Mouse (Mus musculus) yolk sac, embryonic 10.5 days (tissue): ENCODE measurements around the gene Paqr6.

Experiments used
- DNase-seq: peaks from one replicate; pipeline ENCODE4 v3.0.0-alpha.2; 2017; ENCODE audit warnings: low spot score

Gene Paqr6

DNA sequence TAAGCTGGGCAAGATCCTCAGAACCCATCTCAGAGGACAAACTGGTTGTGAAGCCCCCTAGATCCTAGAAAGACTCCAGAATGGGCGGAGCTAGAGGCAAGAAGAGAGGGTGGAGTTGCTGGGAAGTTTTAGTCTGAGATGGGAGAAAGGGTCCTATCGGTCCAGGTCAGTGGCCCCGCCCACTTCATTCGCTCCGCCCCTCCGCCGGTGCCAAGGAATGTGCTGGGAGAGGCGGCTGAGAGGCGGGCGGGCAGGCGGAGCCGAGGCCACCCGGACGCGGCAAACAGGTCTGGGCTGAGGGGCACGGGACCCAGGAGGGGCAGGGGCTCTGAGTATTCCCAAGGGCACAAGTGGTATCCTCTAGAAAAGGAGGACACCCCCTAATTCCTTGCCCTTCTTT, at the start of gene Paqr6:
Gene Paqr6 (plus strand): TSS at position 248 of the 400 bp plus-strand sequence.
- peak; percentile 51 for DNase-seq

DNA sequence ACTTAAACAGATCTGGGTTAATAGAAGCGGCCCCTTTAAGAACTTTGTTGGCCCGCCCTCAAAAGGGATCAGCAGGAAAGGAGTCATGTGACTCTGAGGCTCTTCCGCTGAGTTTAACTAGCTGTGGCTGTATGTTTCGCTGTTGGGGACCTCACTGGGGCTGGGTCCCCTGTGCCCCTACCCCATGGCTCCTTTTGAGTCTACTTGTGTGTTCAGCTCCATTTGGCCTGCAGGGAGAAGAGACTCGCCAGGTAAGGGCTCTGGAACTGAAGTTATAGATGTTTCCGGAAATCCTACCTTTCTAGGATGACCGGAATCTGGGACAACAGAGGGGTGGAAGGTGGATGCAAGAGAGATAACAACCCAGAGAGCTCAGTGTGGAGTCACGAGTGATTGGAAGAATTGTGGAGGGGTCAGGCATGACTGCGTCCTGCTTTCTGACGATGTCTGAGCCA, 39.4 kb upstream of the Paqr6 start, which contains the start of gene Glmp:
Gene Glmp (plus strand): TSS at position 73 of the 455 bp plus-strand sequence.
- peak; percentile 69 for DNase-seq

DNA sequence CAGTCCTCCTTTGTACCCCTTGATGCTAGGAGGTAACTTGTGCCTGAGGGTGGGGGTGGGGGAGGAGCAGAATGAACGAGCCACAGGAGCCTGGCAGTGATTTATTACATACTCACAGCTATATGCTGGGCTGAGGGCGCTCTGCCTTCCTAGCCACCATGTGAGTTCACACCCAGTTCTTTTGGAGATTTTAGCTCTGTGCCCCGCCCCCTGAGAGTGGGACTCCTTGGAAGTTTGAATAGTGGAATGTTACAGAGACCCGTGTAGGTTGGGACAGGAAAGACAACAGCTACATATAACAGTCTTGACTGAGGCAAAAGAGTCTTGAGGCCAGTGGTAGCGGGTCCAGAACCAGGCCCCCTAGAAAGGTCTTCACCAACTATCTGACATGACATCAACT, 35.4 kb upstream of the Paqr6 start:
- no peak for DNase-seq

DNA sequence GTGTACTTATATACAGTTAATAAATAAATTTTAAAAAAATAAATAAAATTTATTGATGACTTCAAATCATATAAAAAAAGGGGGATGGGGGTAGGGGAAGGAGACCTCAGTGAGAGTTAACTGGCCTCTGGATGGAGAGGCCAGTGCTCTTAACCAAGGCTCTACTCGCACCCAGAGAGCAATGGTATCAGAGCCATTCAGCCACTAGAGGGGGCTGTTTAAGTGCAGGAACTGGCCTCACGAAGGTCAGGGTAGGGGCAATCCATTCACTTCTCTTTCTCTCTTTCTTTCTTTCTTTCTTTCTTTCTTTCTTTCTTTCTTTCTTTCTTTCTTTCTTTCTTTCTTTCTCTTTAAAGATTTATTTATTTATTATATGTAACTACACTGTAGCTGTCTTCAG, 33.1 kb upstream of the Paqr6 start:
- DNase-seq = peak; percentile 21

DNA sequence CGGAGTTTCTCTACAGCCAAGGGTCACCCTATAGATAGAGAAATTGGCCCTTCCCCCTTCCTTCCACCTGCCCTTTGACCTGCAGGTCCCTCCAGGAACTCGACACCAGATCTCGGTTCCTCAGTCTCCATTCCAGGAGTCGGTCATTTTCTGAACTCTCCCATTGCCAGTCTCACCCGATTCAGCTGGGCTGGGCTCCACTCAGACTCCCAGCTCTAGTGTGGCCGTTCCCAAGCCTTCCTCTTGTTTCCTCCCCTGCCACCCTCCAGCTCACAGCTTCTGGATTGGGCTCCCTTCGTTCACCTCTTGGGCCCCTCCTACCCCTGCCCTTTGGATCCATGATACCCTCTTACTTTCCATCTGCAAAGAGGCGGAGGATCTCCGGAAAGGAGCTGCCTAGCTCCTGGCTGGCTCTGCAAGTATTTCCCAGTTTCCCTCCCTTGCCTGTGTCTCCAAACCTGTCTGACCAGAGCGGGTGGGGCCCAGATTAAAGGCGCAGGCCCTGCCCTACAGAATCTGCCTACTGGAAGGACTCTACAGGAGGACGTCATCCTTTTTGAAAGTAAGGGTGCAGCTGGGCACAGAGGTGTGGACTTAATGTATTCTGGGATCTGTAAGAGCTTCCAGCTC, 30.2 kb upstream of the Paqr6 start:
- peak; percentile 84 for DNase-seq

DNA sequence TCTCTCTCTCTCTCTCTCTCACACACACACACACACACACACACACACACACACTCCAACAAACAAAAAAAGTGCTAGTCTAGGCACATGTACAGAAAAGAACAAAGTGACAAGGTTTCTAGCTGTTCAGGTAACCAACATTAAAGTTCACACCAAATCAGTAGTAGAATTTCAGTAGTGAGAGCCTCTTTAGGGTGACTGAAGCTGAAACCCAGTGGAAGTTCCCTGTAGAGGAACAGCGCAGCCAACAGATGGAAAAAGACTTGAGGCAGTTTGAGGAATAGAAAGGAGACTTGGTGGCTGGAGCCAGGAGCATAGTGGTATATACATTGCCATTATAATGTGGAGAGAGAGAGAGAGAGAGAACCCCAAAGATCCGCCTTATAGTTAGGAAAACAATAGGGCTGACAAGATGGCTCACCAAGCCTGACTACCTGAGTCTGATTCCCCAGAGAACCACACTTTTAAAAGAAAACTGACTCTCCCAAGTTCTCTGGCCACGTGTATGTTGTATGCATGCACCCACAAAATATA, 29.4 kb upstream of the Paqr6 start:
- DNase-seq = no peak

DNA sequence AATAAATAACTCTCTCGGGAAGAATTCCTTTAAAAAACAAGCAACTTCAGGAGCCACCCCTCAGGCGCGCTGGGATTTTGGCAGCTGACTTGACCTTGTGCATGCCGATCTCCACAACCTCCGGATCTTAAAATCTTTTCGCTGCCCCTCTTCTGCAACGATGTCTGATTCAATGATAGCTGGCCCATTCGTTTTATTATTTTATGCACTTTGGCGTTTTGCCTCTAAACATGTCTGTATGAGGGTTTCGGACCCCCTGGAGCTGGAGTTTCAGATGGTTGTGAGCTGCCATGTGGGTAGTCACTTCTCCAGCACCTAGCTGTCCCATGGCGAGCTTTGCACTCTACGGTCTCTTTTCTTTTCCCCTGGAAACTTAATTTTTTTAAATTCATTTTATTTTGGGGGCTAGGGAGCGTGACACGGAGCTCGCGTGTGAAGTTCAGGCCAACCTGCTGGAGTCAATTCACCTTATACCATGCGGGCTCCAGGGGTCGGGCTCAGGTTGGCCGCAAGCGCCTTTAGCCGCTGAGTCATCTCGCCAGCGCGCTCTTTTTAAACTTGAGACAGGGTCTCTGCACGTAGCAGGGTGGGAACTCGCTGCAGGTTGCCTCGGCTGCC, 28.8 kb upstream of the Paqr6 start:
- no peak for DNase-seq

DNA sequence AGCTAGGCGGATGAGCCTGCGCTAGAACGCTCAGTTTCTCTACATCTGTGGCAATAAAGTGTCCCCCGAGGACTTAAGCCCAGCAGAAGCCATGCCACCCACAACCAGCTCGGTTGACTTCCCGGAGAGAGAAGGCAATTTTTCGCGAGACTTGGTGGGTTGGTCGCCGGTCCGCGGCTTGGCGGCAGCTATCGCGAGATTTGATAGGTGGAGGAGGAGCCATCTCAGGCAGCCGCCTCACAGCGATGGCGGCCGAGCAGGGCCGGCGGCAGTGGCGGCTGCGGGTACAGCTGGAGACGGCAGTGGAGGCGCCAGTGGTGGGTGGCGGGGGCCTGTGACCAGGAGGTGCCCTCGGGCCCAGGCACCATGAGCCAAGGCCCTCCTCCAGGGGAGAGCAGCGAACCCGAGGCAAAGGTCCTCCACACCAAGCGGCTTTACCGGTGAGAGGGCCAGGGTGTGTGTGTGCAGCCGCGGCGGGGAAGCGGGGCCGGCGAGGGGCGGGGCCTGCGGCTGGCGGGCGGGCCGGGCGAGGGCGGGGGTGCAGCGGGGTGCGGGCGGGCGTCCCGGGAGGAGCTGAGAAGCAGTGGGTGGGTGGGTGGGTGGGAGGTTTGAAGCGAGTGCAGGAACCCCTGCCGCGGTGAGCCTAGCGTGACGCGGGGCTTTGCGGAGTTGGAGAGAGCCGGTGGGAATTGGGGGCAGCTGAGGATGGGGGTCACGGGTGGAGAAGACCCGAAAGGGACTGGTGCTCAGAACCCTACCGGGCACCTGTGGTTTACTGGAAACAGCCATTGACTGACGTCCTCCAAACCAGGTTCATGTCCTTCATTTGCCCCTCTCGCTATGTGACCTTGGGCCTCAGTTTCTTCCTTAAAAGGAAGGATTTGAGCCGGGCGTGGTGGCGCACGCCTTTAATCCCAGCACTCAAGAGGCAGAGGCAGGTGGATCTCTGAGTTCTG, 28.0 kb upstream of the Paqr6 start, which contains the start of the genes Tmem79 and Smg5:
Gene Tmem79 (minus strand): TSS at position 91 of the 956 bp plus-strand sequence.
Gene Smg5 (plus strand): TSS at position 203 of the 956 bp plus-strand sequence.
- peak; percentile 98 for DNase-seq

DNA sequence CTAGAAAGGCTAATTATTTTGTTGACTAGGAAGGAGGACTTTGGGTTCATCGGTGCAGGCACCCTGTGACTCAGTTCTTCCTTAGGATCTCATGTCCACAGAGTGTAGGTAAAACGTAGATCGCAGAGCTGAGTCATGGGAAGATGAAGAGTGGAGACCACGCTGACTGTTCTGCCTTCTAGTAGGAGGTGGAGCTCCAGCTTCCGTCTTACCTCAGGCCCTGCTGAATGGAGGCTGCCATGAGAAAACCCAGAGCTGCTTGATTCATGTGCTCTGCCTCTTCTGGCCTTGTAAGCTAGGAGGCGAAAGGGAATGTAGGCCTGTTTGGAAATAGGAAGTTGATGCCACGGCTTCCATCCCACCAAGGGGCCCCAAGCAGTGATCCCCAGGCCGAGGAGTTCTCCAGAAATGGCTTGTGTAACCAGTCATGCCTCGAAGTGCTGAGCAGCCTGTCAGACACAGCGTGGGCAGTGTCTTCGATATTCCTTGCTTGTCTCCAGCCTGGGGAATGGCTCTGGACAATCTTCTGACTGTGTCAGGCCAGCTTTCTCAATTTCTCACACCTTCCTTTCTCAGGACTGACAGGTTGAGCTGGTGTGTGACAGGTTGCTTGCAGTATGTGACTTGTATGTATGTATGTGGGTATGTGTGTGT, 26.9 kb upstream of the Paqr6 start:
- DNase-seq = peak; percentile 38

DNA sequence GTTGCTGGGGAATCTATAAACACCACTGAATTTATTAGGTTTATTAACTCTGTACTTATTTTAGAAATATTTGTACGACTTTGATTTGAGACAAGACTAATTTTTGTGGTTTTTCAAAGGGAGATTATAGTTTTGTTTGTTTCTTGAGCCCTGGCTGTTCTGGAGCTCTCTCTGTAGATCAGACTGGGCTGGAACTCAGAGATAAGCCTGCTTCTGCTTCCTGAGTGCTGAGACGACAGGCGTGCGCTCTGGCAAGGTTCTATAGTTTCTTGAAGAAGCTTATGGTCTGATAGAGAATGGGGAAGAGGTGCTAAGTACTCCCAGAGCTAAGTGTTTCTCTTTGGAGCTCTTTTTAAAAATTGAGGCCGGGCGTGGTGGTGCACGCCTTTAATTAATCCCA, 26.1 kb upstream of the Paqr6 start:
- DNase-seq = no peak

DNA sequence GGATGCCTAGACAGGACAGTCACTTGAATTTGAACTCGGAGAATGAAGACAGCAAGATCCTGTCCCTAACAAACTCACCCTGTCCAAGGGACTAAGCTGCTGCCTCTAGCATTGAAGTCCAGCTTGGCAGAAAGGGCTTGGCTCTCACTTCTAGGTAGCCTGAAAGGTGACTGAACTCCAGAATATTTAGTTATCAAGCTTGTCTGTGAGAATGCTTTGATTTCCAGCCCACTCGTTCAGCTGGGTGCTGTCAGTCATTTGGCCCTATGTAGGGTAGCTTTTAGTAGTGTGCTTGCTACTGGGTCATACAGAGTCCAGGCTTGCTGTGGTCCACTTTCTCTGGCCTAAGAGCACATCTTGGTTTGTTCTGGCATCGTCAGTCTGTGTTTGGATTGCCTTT, 25.4 kb upstream of the Paqr6 start:
- no peak for DNase-seq

DNA sequence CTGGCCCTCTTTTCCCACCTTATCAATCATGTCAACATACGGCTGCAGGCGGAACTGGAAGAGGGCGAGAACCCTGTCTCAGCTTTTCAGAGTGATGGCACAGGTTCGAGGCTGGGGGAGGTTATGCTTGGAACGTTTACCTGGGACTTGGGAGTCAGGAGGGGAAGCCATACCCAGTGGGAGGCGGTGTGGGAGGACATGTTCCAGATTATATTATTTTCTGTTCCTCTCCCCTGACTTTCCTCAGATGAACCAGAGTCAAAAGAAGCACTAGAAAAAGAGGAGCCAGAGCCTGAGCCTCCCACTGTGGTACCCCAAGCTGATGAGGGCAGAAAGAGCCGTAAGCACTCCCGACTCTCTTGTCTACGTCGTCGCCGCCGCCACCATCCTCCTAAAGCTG, 13.7 kb upstream of the Paqr6 start:
- no peak for DNase-seq

DNA sequence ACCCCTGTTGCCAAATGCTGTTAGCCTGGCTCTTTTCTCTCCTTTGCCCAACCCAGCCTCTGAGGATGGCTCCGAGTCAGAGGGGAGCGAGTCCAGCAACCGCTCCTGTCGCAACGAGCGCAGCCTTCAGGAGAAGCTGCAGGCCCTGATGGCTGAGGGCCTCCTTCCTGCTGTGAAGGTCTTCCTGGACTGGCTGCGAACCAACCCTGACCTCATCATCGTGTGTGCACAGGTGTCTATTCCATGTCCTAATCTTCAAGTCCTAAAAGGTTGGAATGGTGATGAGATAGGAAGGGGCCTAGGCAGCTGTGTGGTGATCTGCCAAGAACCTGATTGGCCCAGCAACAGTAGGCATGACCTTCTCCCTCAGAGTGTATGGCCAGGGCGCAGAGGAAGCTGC, 11.5 kb upstream of the Paqr6 start:
- DNase-seq = no peak

DNA sequence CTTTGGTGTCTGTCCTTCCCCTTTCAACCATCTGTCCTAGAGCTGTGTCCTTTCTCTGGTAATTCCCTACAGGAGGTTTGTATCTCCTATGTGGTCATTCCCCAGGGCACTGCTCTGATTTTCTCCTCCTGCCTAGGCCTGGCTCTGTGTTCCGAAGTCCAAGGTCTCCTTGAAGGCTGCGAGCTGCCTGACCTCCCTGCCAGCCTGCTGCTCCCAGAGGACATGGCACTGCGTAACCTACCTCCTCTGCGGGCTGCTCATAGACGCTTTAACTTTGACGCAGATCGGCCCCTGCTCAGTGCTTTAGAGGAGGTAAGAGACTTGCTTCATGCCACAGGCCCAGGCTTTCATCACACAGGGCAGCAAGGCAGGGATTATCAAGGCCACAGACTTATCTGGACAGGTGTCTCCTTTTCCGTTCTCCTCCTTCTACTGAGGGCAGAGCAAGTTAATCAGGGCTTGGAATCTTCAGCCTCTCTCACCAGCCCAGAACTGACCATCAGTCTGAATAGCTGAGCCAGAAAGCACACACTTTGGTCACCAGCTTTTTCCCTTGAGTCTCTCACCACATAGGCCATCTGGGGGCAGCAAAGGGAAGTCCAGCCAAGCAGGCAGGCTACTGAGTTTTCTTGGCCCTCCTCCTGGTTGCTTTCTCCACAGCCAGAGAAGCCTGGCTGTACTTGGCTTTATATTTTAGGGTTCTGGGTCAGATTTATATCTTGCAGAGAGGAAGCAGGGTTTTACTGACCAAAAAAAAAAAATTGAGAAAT, 9.8 kb upstream of the Paqr6 start:
- DNase-seq = no peak

DNA sequence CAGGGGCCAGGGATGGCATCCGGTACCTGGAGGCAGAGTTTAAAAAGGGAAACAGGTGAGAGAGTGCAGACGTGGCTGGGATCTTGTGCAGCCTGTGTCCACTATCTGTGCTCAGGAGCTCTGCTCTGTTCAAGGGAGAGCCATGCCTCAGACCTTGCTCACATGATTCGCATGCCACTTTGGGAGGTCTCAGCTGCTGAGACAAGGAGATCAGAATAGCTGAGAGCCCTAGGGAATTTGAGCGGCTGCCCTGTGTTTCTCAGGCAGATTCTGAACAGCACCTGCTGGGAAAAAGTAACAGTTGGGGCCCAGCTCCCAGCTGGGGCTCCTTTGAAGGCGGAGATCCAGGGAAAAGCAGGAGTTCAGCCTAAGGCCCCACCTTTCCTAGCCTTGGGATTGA, 4.8 kb upstream of the Paqr6 start:
- DNase-seq = no peak

DNA sequence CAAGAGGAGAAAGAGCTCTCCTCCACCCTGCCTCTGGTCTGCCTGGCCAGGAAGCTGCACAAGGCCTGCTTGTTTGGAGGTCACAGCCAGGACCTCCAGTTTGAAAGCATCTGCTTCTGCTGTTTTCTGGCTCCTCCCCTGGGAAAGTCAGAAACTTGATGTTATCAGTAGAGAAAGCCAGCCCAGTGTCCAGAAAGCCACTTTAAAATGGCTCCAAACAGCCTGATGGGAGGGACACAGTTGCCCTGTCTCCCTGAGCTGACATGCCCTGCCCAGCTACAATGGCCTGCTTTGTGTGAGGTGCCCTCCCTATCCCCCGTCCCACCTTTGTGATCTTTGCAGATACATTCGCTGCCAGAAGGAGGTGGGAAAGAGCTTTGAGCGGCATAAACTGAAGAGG, 4.4 kb upstream of the Paqr6 start:
- no peak for DNase-seq

DNA sequence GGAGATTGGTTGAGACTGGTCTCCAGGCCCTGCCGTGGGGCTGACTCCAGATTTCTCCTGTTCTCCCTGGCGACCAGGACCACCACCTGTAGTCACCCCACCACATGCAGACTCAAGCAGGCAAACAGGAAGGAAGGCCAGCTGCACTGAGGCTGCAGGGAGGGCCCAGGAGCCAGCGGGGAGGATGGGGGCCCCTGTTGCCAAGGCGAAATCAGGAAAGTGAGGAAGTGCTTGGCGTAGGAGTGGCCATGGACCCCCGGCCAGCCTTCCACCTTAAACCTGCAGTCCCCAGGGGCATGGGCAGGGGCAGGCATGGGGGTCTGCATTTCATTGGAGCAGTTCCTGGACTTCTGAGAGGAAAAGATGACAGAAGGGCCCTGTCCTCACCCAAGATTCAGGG, 3.3 kb upstream of the Paqr6 start:
- no peak for DNase-seq

DNA sequence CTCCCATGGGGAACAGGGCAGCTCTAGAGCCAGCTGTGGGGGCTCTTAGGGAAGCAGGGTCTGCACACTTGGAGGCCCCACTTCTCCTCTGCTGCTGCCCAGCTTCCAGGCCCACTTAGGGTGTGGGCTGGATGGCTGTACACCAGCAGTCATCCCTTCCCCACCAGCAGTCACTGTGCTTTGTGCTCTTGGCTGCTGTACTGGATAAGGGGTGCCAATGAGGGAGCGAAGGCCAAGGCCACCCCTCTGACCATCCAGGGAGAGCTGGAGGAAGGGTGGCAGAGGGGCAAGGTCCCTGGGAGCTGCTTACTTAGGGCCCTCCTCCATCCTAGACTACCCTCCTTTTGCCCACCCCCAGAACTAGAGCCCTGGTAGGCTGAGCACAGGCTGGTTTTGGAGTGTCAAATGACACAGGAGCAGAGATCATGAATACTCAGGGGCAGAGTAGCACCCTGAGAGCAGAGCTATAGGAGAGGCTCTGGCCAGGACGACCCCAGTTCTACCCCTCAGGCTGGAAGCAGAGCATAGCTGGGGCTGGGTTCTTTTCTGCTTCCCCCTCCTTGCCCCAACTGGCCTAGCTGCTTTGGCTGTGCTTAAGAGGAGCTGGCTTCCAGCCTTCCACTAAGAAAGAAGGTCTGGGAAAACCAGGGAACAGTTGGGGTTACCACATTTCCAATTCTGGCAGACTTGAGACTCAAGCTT, 2.6 kb upstream of the Paqr6 start:
- DNase-seq = no peak

DNA sequence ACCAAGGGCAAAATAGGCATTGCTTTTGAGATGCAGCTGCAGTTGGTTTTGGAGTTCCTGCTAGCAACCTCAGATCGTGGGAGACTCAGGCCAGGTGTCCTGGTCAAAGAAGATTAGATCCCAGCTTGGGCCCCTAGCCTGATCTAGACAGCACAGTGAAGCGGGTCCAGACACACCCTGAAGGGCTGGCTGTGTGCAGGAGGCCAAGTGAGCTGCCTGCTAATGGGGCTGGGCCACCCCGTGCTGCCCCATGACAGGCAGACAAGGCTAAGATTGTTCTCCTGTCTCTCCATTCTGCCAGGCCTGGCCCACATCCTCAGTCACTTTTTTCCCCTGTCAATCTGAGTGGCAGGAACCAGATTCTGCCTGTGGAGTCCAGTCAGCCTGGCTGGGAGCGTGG, 684 bp upstream of the Paqr6 start:
- no peak for DNase-seq

DNA sequence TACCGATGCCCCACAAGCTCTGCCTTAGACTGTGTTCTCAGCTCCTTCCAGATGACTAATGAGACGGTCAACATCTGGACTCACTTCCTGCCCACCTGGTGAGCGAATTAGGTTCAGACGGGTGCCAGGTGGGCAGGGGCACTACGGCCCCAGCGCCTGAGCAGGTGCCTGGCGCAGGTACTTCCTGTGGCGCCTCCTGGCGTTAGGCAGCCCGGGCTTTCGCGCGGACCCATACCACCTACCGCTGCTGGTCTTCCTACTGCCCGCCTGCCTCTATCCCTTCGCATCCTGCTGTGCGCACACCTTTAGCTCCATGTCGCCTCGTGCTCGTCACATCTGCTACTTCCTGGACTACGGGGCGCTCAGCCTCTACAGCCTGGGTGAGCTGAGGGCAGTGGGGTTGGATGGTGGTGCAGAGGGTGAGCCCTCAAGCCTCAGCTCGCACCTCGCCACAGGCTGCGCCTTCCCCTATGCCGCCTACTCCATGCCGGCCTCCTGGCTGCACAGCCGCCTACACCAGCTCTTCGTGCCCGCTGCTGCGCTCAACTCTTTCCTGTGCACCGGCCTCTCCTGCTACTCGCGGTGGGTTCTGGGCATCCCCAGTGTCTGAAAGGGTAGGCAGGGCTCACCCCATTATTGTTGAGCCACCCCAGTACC, 1.4 kb downstream of the Paqr6 start:
- no peak for DNase-seq
